Mouse (Mus musculus) c-Kit-positive CD71-positive TER-119-negative erythroid progenitor cells, embryonic 14.5 days (primary cell): ENCODE results near the gene Elf2.

Source experiments
- DNase-seq: peaks from one replicate; pipeline ENCODE4 v3.0.0-alpha.2; 2013; ENCODE audit warnings: low read depth

Elf2 gene

DNA sequence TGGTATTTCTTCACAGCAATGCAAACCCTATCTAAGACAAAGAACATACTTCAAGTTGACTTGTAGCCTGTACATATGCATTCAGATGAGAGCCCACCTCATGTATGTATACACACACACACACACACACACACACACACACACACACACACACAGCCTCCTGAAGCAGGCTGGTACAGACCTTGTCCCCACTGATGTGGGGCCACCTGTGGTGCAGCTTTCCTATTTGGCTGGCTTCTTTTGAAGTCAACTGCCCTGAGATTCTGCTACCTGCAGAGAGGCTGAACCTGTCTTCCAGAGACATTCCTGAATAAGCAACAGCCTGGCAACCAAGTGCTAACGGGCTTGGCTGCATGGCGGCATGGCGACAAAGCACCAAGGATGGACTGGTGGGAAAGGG lies 130.0 kb downstream of the Elf2 start:
- no peak for DNase-seq

DNA sequence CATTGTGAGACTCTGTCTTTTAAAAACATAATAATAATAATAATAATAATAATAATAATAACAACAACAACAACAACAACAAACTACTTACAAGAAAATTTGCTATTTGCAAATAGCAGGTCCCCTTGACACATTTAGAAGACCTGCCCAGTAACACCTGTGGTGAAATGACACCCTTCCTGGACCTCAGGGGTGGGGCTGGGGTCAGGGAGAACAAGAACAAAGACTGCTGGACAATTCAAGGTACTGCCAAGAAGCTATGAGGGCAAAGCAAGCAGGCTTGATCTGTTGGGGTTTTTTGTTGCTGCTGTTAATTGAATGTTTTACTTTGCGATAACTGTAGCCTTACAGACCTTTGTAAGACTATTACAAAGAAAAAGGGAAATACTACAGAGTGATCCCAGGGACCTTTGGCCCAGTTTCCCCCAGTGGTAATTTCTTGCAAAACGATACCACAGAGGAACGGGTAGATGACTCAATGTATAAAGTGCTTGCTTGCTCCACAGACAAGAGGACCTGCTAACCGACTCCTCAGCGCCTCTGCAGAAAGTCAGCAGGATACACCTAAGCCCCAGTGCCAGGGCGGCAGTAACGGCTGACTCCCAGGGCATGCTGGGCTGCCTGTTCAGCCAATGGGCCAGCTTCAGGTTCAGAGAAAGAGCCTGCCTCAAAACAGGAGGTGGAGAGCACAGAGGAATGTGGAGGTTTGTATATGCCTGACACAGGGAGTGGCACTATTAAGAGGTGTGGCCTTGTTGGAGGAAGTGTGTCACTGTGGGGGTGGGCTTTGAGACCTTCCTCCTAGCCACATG lies 130.8 kb downstream of the Elf2 start:
- DNase-seq, result no peak

DNA sequence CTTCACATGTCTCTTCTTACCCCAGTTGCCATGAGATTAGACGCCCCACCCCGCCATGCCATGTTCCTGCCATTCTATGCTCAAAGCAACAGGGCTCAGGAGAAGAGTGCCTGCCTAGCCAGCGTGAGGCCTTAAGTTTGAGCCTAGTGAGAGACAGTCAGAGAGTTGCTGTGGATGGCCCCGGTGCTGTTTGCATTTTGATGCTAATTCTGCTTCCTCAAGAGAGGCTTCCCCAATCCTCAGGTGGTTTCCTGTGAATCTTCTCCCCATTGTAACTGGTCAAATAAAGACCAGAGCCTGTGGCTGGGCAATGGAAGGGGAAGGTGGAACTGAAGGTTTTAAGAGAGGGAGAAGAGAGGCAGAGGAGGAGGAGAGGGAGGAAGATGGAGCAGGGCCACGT lies 131.8 kb downstream of the Elf2 start:
- DNase-seq, result no peak

DNA sequence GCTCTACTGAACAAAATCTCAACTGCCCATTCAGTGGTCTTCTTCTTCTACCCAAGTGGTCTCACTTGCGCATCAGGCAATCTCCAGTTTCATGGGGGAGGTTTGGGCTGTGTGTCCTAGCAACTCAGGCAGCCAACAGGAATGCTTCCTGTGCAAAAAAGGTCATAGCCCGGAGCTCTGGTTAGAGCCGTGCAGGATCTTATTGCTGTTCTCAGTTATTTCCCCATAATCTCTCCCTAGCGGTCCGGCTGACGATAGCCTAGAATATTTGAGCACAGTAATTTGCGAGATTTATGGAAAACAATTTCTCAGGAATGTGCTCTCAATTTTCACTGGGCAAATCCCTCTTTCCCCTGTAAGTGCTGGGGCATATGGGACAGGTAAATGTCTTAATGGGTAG lies 133.9 kb downstream of the Elf2 start:
- no peak for DNase-seq

DNA sequence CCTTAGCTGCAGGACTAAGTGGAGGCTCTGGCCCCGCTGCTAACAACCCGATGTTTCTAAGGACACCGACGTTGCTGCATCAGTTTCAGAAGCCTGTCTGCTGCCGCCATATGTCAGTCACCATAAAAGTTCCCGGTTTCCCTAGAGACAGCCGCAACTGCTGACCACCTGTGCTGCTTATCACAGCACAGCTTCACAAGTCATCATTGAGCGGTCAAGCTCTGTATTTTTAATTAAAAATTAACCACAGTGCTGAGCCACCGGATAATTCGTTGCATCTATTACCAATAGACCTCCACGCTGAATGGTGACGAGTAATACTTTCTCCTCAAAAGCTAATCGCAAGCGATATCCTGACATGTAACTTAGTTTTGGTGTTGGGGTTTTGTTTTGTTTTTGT lies 135.6 kb downstream of the Elf2 start:
- DNase-seq, result no peak

DNA sequence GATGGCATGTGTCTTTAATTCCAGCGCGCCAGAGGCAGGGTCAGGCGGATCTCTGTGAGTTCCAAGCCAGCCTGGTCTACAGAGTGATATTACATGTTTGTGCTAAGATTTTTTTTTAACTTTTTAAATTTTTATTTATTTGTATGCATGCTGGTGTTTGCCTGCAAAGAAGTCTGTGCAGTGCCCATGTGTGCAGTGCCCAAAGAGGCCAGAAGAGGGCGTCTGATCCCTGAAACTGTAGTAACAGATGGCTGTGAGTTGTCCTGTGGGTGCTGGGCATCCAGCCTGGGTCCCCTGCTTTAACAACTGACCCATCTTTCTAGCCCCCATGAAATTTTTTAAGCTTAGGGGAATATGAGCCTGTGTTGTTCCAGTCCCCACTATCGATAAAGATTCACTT lies 136.0 kb downstream of the Elf2 start:
- DNase-seq, result no peak

DNA sequence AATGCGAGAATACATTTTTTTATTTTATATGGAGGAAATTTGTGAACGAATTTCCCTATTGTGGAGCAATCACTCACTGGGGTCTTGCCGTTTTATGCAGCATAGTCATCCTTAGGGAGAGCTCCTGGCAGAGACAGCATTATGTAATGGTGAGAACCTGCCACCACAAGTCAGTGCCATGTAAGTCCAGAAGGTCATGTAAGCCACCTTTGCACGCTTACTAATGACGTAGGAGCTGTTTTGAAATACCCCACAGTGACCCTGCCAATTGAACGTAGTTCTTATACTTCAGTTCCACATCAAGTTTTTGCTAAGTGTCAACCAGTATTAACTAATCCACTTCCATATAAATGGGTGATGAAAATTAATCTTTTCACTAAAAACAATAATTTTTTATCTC lies 136.6 kb downstream of the Elf2 start:
- DNase-seq, result no peak
